Mouse (Mus musculus) spleen, adult 2 months (tissue): ENCODE data around the gene Bpgm.

Experiments
- CTCF ChIP-seq: fragments of 200-500 bp; IDR thresholded peaks from 2 replicates; pipeline ENCODE4 v1.5.1; 2011; ENCODE audit warnings: mild to moderate bottlenecking, inconsistent platforms; ENCODE audit not compliant: insufficient read depth, insufficient read length, insufficient replicate concordance; ENCODE audit errors: extremely low read depth
- POLR2A ChIP-seq: fragments of 200-500 bp; IDR thresholded peaks from 2 replicates; pipeline ENCODE4 v1.6.1; 2011; ENCODE audit warnings: low read depth, low read length, inconsistent platforms

DNA sequence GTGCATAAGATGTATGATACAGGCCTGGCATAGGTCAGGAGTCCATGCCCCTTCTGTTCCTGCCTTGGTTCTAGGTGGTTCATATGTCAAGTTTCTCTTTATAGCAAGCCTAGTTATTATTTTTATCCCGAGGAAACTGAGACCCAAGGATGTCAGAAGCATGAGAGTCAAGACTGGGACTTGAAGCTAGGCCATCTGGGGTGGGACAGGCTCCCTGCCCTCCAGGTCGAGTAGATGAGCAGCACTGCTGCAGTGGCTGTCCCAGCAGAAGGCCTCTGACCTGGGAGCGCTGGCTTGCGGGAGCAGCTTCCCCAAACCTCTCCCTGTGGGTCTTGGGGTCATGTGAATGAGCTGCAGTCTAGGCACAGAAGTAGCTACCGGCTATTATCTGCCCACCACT is 47.5 kb downstream of the Bpgm start:
- no peak for TF ChIP-seq CTCF
- TF ChIP-seq POLR2A = no peak
